Mouse (Mus musculus) Patski (cell line): ENCODE data around the gene Rptn. TPM values are rescaled to one million over a fixed set of nuclear protein-coding genes. Genes with fewer than 3 reads are reported as not detected.

Experiments used
- ATAC-seq: fragments of 100-300 bp; one replicate; pipeline ENCODE4 v1.8.0; 2021
- CTCF ChIA-PET: fragments of 350-600 bp; sonication (Branson Sonifier 250); formaldehyde crosslinking; loops from one replicate; lab custom pipeline; 2022; ENCODE audit warnings: inconsistent platforms; lab: Charles Lee
- POLR2A ChIA-PET: fragments of 350-600 bp; sonication (Branson Sonifier 250); formaldehyde crosslinking; loops from one replicate; lab custom pipeline; 2022; ENCODE audit warnings: antibody characterized with exemption, inconsistent platforms; lab: Charles Lee
- DNase-seq: peaks from one replicate; pipeline ENCODE4 v3.0.0-alpha.2; 2011; ENCODE audit warnings: low read depth, low spot score
- H3K27me3 ChIP-seq: fragments of 371-371 bp; one replicate; pipeline ENCODE4 v1.5.1; 2021
- CTCF ChIP-seq: fragments of 100-300 bp; IDR thresholded peaks from one replicate; pipeline ENCODE4 v1.5.1; 2021
- in situ Hi-C: fragments of 300-500 bp; cut with MboI; formaldehyde crosslinking; loops from 3 replicates; pipeline ENCODE4 v1.11.1; 2018; ENCODE audit warnings: low pct_unique_long_range_greater_than_20kb, mixed read lengths
- polyA plus RNA-seq: library from polyadenylated mRNA; unstranded; gene quantifications from one replicate; pipeline ENCODE4 v1.2.3, GENCODE M21; 2021

Rptn gene
- polyA plus RNA-seq, 1 experiment from 2014 or later, result not detected

DNA sequence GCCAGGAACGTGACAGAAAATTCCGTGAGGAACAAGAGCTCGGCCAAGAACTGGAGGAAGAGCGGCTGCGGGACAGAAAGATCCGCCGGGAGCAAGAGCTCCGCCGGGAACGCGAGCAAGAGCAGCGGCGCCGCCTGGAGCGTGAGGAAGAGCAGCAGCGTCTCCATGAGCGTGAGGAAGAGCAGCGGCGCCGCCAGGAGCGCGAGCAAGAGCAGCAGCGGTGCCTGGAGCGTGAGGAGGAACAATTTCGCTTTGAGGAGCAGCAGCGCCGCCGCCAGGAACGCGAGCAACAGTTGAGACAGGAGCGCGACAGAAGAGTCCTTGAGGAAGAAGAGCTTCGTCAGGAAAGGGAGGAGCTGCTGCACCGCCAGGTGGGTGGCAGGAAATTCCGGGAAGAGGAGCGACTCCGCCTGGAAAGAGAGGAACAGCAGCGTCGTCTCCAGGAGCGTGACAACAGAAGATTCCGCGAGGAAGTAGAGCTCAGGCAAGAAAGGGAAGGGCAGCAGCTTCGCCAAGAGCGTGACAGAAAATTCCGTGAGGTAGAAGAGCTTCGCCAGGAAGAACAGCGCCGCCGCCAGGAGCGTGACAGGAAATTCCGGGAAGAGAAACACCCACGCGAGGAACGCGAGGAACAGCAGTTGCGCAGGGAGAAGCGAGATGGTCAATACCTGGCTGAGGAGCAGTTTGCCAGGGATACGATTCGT lies 53.8 kb downstream of the Rptn start:
- TF ChIP-seq CTCF, result no peak
- peaks cover 85% of the 10 kb centered on the region for H3K27me3 ChIP-seq
- DNase-seq (no peak), ATAC-seq (peak; percentile 28)
- ChIA-PET POLR2A (interaction anchor here (0.6 kb wide), 1 partner anchor 92 kb away, joined by 4 read pairs; no protein-coding TSS in a partner anchor), CTCF (interaction anchor here (0.9 to 5.6 kb wide), 7 partner anchors 36 to 86 kb away, joined by 3 to 53 read pairs (median 4); no protein-coding TSS in a partner anchor)
- in situ Hi-C loops, result no loop called here

Other genes starting within 250 kb of the Rptn start
- not detected for gene Crnn, start 248.9 kb upstream of the Rptn start, polyA plus RNA-seq
- 0.01 TPM for gene Flg2, start 196.4 kb upstream of the Rptn start, polyA plus RNA-seq
- not detected for gene Flg, start 120.2 kb upstream of the Rptn start, polyA plus RNA-seq
- not detected for gene Hrnr, start 74.0 kb upstream of the Rptn start, polyA plus RNA-seq
- 3.6 TPM for gene Tchh, start 48.6 kb downstream of the Rptn start, polyA plus RNA-seq
- 0.03 TPM for gene Tchhl1, start 75.1 kb downstream of the Rptn start, polyA plus RNA-seq
- 3,178 TPM for gene S100a11, start 126.8 kb downstream of the Rptn start, polyA plus RNA-seq
- gene S100a10, start 161.4 kb downstream of the Rptn start, polyA plus RNA-seq, result 981 TPM